Mouse (Mus musculus) kidney, adult 2 months (tissue): ENCODE measurements around the gene Msh4. TPM values are rescaled to one million over a fixed set of nuclear protein-coding genes. Genes with fewer than 3 reads are reported as not detected.

Experiments used
- DNase-seq: peaks from one replicate; pipeline ENCODE4 v3.0.0; 2021
- H3K27ac ChIP-seq: fragments of 200-500 bp; 2 replicates; pipeline ENCODE4 v1.5.1; 2012; ENCODE audit warnings: low read depth, low read length, control low read depth, inconsistent platforms; ENCODE audit not compliant: insufficient read depth
- H3K27me3 ChIP-seq: fragments of 200-500 bp; replicated peaks from 2 replicates; pipeline ENCODE4 v1.6.1; 2012; ENCODE audit warnings: mild to moderate bottlenecking, moderate library complexity, low read length, inconsistent platforms; ENCODE audit not compliant: control insufficient read depth, insufficient read depth
- H3K36me3 ChIP-seq: fragments of 200-500 bp; 2 replicates; pipeline ENCODE4 v1.6.1; 2012; ENCODE audit warnings: mild to moderate bottlenecking, moderate library complexity, low read length, inconsistent platforms; ENCODE audit not compliant: control insufficient read depth, insufficient read depth
- H3K4me1 ChIP-seq: fragments of 200-500 bp; 2 replicates; pipeline ENCODE4 v1.6.1; 2011; ENCODE audit warnings: low read length; ENCODE audit not compliant: control insufficient read depth, insufficient read depth
- H3K4me3 ChIP-seq: fragments of 200-500 bp; 2 replicates; pipeline ENCODE4 v1.5.1; 2011; ENCODE audit warnings: mild to moderate bottlenecking, low read depth, low read length, control low read depth; ENCODE audit not compliant: insufficient read depth
- CTCF ChIP-seq: fragments of 200-500 bp; conservative IDR thresholded peaks from 2 replicates; pipeline ENCODE4 v1.5.1; 2011; ENCODE audit warnings: low read depth, mild to moderate bottlenecking, control low read depth, low read length, moderate library complexity, mixed read lengths; ENCODE audit not compliant: insufficient read depth, insufficient read length
- POLR2A ChIP-seq: fragments of 200-500 bp; IDR thresholded peaks from one replicate; pipeline ENCODE4 v1.6.1; 2011; ENCODE audit warnings: low read depth, low read length, control low read depth
- WGBS: fragments of 180-500 bp; shearing (Covaris S2); methylation state at CpG from one replicate; pipeline ENCODE4 v1.1.7; 2018; 5-methylcytosine and 5-hydroxymethylcytosine counted together
- polyA plus RNA-seq: library from polyadenylated mRNA; depleted of rRNA; stranded (reverse); fragments of >200 nt; gene quantifications from 2 replicates; pipeline ENCODE4 v1.2.3, GENCODE M21; 2012; rRNA removed

The Msh4 gene
- polyA plus RNA-seq, 1 experiment, result 0.06 TPM

DNA sequence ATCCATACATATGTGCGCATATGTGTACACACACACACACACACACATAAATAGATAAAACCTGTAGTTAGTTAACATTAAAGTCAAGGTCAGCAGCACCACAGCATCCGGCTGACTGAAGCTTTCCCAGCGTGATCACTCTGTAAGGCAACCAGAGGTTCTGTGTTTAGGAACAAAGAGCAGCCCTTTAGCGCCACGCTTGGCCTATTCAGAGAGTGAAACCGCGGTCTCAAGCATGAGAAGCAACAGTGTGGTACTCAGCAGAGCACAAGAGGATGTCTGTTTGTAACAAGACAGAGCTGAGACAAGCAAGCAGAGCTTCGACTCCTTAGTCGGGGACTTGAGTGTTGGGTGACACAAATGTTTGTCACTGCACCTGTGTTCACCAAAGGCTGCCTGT, 86.5 kb downstream of the Msh4 start:
- no peak overlapping the region for H3K27ac ChIP-seq
- H3K4me3 ChIP-seq, result no peak overlapping the region
- 93% methylated on average over 9 of the region's 9 CpGs for WGBS
- H3K27me3 ChIP-seq, result no peaks in the 10 kb centered on the region
- H3K36me3 ChIP-seq, result no peaks in the 10 kb centered on the region
- TF ChIP-seq POLR2A (no peak), CTCF (no peak)
- DNase-seq, result no peak
- H3K4me1 ChIP-seq, result peaks cover 3% of the 10 kb centered on the region

DNA sequence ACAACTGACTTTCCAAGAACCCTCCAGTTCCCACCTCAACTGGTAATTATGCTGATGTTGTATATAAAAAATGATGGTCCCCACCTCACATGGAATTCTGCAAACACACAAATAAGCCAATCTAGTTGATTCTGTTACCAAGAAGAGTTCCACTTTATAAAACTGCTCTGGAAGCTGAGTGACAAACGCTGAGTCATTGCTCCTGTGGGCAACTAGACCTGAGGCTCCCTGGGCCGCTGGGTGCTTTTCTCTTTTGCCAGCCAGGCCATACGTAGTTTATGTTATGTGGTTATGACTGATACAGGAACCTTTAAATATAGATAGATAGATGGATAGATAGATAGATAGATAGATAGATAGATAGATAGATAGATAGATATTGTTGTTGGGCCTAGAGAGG, 87.2 kb downstream of the Msh4 start:
- no peak overlapping the region for H3K4me3 ChIP-seq
- H3K36me3 ChIP-seq, result no peaks in the 10 kb centered on the region
- peaks cover 3% of the 10 kb centered on the region for H3K4me1 ChIP-seq
- WGBS, result 94% methylated on average over 3 of the region's 3 CpGs
- H3K27ac ChIP-seq, result no peak overlapping the region
- H3K27me3 ChIP-seq, result no peaks in the 10 kb centered on the region
- no peak for TF ChIP-seq CTCF
- no peak for TF ChIP-seq POLR2A
- DNase-seq, result no peak

DNA sequence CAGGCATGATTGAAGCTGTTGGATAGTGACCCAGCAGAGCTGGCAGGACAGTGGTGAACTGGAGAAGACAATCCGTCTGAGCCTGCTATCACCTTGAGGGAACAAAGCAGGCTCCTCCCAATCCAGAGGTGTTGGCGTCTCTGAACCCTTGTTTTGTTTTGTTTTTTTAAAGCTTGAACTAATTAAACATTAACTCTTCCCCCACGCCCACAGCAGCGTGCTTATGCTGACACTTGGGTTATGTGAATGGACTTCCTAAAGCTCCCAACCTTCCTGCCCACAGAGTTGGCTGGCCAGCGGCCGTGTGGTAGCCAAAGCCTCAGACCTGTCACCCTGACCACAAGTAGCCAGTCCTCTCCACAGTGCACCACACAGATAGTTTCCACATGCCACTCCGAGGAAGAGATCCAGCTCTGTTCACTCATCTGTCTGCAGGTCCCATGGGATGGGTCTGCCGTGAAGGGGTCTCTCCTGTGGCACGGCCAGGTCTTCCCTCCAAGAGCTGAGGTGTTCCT, 88.5 kb downstream of the Msh4 start:
- no peak for TF ChIP-seq POLR2A
- no peak for TF ChIP-seq CTCF
- peaks cover 3% of the 10 kb centered on the region for H3K4me1 ChIP-seq
- peak; percentile 75 for DNase-seq
- no peaks in the 10 kb centered on the region for H3K27me3 ChIP-seq
- no peaks in the 10 kb centered on the region for H3K36me3 ChIP-seq
- no peak overlapping the region for H3K4me3 ChIP-seq
- WGBS, result 49% methylated on average over 9 of the region's 9 CpGs
- H3K27ac ChIP-seq, result no peak overlapping the region

DNA sequence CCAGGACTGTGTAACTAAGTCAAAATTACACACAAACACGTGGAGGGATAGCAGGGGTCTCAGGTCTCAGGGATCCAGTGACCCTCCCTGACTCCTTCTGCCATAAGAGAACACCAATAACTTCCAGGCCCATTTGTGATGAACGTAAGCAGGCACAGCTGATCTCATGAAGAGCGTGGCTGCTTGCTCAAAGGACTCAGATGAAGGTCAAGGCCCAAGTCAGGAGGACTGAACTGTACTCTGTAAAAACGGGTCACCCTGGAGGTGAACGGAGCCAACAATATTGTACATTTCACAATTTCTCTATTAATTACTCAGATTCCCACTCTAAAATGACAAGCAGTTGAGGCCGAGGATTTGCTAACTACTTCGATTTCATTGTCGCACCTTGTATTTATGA, 91.9 kb downstream of the Msh4 start:
- 92% methylated on average over 8 of the region's 8 CpGs for WGBS
- H3K4me3 ChIP-seq, result no peak overlapping the region
- no peak overlapping the region for H3K27ac ChIP-seq
- no peaks in the 10 kb centered on the region for H3K27me3 ChIP-seq
- no peak for TF ChIP-seq POLR2A
- no peak for TF ChIP-seq CTCF
- H3K4me1 ChIP-seq, result peaks cover 3% of the 10 kb centered on the region
- DNase-seq, result no peak
- H3K36me3 ChIP-seq, result no peaks in the 10 kb centered on the region

DNA sequence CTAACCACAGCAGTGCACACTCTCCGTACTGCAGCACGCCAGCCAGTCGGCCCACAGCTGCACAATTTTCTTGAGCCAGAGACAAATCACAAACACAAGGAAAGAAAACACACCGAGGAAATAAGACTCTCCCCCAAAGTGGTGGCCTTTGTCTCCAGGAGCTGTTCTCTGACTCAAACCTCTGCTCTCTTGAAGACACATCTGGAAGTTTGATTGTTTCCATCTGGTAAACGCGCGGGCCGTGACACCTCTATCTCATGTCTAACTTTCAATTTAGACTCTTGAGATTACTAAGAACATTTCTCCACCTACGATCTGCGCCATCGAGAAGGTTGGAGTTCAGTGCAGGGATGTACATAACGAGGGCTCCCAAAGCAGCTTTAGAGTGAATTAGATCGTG, 97.5 kb downstream of the Msh4 start:
- no peak for TF ChIP-seq CTCF
- TF ChIP-seq POLR2A, result no peak
- peaks cover 3% of the 10 kb centered on the region; the same call in 1 of the 2 replicates for H3K4me1 ChIP-seq
- H3K27ac ChIP-seq, result no peak overlapping the region
- no peaks in the 10 kb centered on the region for H3K36me3 ChIP-seq
- DNase-seq, result no peak
- no peaks in the 10 kb centered on the region for H3K27me3 ChIP-seq
- H3K4me3 ChIP-seq, result no peak overlapping the region
- 68% methylated on average over 13 of the region's 13 CpGs for WGBS

DNA sequence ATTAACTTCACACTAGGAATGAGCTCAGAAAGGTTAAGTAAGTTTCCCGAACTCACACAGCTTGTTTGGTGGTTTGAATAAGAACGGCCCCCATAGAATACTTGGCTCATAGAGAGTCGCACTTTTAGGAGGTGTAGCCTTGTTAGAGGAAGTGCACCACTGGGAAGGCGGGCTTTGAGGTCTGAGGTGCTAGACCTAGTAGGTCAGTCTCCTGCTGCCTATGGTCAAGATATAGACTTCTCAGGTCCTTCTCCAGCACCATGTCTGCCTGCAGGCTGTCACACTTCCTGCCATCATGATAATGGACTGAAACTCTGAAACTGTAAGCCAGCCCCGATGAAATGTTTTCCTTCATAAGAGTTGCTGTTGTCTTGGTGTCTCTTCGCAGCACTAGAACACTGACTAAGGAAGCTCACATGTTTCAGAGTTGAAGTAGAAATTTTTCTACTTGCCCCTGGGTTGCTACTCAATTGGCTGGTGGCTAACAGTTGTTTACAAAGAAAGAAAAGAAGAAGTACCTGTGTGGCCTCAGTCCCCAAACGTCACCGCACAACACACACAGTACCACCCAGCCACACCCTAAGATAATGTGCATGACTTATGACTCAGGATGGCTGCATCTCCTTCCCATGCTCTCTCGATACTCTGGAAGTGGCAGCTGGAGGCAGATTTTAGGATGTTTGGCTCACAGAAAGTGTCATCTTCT, 98.3 kb downstream of the Msh4 start:
- Histone ChIP-seq H3K4me1 (peaks cover 3% of the 10 kb centered on the region; the same call in 1 of the 2 replicates), H3K27ac (no peak overlapping the region), H3K27me3 (no peaks in the 10 kb centered on the region), H3K36me3 (no peaks in the 10 kb centered on the region), H3K4me3 (no peak overlapping the region)
- no peak for DNase-seq
- TF ChIP-seq CTCF (no peak), POLR2A (no peak)
- WGBS, result 93% methylated on average over 9 of the region's 9 CpGs

Other genes starting within 250 kb of the Msh4 start
- gene St6galnac3, start 181.0 kb downstream of the Msh4 start, polyA plus RNA-seq, result 2.6 and 3.2 TPM in 2 replicates
- gene Asb17, start 61.9 kb downstream of the Msh4 start, polyA plus RNA-seq, result 0.05 and 0.15 TPM in 2 replicates
- 45.7 and 50.9 TPM in 2 replicates for gene Rabggtb, start 6.9 kb upstream of the Msh4 start, polyA plus RNA-seq
- gene Acadm, start 38.5 kb upstream of the Msh4 start, polyA plus RNA-seq, result 383 and 404 TPM in 2 replicates
- gene Slc44a5, start 67.3 kb upstream of the Msh4 start, polyA plus RNA-seq, result 0.03 TPM in 1 of 2 replicates, not detected in the other